Mouse (Mus musculus) lung, adult 2 months (tissue): ENCODE results near the gene Rnf220. TPM values are rescaled to one million over a fixed set of nuclear protein-coding genes. Genes with fewer than 3 reads are reported as not detected.

Experiments
- DNase-seq: peaks from one replicate; pipeline ENCODE4 v3.0.0; 2022
- H3K4me1 ChIP-seq: fragments of 200-500 bp; 2 replicates; pipeline ENCODE4 v1.6.1; 2011; ENCODE audit warnings: low read length; ENCODE audit not compliant: control insufficient read depth, insufficient read depth
- H3K4me3 ChIP-seq: fragments of 200-500 bp; replicated peaks from 2 replicates; pipeline ENCODE3; 2011; ENCODE audit warnings: low read depth, mild to moderate bottlenecking, control low read depth, low read length; ENCODE audit errors: extremely low read depth
- CTCF ChIP-seq: fragments of 200-500 bp; IDR thresholded peaks from 2 replicates; pipeline ENCODE4 v1.5.1; 2011; ENCODE audit warnings: mild to moderate bottlenecking, low read length, control low read depth; ENCODE audit not compliant: insufficient read depth
- POLR2A ChIP-seq: fragments of 200-500 bp; IDR thresholded peaks from 2 replicates; pipeline ENCODE4 v1.6.1; 2011; ENCODE audit warnings: low read depth, mild to moderate bottlenecking, control low read depth, low read length, borderline replicate concordance; ENCODE audit errors: extremely low read depth
- WGBS: fragments of 180-500 bp; shearing (Covaris S2); methylation state at CpG from one replicate; pipeline ENCODE4 v1.1.7; 2018; 5-methylcytosine and 5-hydroxymethylcytosine counted together
- polyA plus RNA-seq: library from polyadenylated mRNA; depleted of rRNA; stranded (reverse); fragments of >200 nt; gene quantifications from 2 replicates; pipeline ENCODE4 v1.2.3, GENCODE M21; 2012

The Rnf220 gene
- polyA plus RNA-seq, 1 experiment, result 108 TPM

GRCm38 (mm10) chr4:117357917-117358316, 138.9 kb downstream of the Rnf220 start:
- TF ChIP-seq POLR2A, result no peak
- TF ChIP-seq CTCF, result no peak
- 64% methylated on average over 7 of the region's 7 CpGs for WGBS
- no peaks in the 10 kb centered on the region for H3K4me1 ChIP-seq

GRCm38 (mm10) chr4:117357104-117357503, 139.7 kb downstream of the Rnf220 start:
- Histone ChIP-seq H3K4me3 (no peak overlapping the region), H3K4me1 (no peaks in the 10 kb centered on the region)
- TF ChIP-seq POLR2A (no peak), CTCF (no peak)
- 86% methylated on average over 5 of the region's 5 CpGs for WGBS
- DNase-seq, result no peak

More at GRCm38 (mm10) chr4:117357917-117358316, 138.9 kb downstream of the Rnf220 start:
- no peak overlapping the region for H3K4me3 ChIP-seq
- no peak for DNase-seq

DNA sequence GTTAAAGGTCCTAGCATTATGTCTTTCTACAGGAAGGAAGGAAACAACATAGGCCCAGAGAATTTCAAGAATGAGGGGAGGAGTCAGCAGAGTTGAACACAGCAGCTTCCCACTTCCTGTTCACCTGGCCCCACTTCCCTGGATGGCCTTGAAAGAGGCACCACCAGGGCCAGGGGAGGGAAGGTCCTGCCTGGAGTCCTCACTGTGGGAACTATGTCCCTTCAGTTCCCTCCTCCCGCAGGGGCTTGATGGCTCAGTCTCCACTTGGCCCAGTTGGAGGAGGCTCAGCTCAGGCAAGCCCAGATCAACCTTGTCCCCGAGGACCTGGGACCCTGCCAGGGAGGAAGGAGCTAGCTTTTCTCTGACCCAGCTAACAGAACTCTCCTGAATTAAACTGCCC, 140.6 kb downstream of the Rnf220 start:
- TF ChIP-seq CTCF (no peak), POLR2A (no peak)
- no peak overlapping the region for H3K4me3 ChIP-seq
- DNase-seq, result no peak
- WGBS, result 27% methylated on average over 2 of the region's 2 CpGs
- H3K4me1 ChIP-seq, result no peaks in the 10 kb centered on the region

GRCm38 (mm10) chr4:117354651-117355050, 142.2 kb downstream of the Rnf220 start:
- Histone ChIP-seq H3K4me3 (no peak overlapping the region), H3K4me1 (no peaks in the 10 kb centered on the region)
- 74% methylated on average over 6 of the region's 6 CpGs for WGBS
- no peak for TF ChIP-seq POLR2A
- TF ChIP-seq CTCF, result no peak
- no peak for DNase-seq

DNA sequence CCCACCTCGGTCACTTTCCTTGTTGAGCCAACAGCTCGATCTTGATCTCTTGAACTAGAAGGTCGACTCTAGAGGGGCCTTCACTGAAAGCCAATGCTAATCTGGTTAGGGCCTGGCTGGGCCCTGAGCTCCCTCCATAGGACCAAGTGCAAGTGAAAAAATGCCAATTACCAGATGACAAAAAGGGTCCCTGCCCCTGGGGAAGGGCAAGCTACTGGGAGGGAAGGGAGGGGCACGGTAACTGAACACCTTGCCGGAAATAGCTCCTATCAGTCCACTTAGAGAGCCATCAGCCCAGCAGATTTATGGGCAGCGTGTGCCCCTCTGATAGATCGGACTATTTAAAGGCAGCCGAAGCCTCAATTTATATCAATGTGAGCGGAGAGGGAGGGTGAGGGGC, 143.9 kb downstream of the Rnf220 start:
- DNase-seq, result no peak
- H3K4me3 ChIP-seq, result no peak overlapping the region
- TF ChIP-seq CTCF, result no peak
- no peak for TF ChIP-seq POLR2A
- H3K4me1 ChIP-seq, result no peaks in the 10 kb centered on the region
- 84% methylated on average over 9 of the region's 9 CpGs for WGBS

DNA sequence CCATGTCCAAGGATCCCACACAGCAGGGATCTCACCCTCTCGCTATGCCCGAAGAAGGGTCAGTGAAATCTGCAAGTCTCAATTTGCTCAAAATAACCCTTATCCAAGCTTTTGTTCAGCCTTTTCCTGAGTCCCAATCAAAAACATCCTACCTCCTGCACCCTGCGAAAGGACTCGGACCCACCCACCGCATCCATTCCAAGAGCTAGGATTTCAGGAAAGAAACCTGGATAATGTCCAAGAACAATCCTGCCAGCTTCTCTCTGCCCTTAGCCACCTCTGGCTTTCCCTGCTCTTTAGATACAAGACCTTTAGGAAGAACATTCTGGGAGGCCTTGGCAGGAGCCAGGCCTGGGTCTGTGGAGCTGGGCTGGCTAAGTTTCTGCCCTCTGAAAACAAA, 144.8 kb downstream of the Rnf220 start:
- no peak overlapping the region for H3K4me3 ChIP-seq
- TF ChIP-seq CTCF, result no peak
- no peak for TF ChIP-seq POLR2A
- H3K4me1 ChIP-seq, result no peaks in the 10 kb centered on the region
- 64% methylated on average over 5 of the region's 5 CpGs for WGBS
- DNase-seq, result no peak

- Histone ChIP-seq H3K4me1 (no peaks in the 10 kb centered on the region), H3K4me3 (no peak overlapping the region)
- WGBS, result 77% methylated on average over 12 of the region's 12 CpGs
- TF ChIP-seq POLR2A (no peak), CTCF (no peak)
- DNase-seq, result no peak
These were observed 146.6 kb downstream of the Rnf220 start for GRCm38 (mm10) chr4:117350139-117350693.

- DNase-seq, result no peak
- H3K4me3 ChIP-seq, result no peak overlapping the region
- TF ChIP-seq CTCF, result no peak
- TF ChIP-seq POLR2A, result no peak
- H3K4me1 ChIP-seq, result no peaks in the 10 kb centered on the region
- WGBS, result 48% methylated on average over 2 of the region's 2 CpGs
These were observed 147.5 kb downstream of the Rnf220 start for GRCm38 (mm10) chr4:117349327-117349726.

GRCm38 (mm10) chr4:117346025-117346424, 150.8 kb downstream of the Rnf220 start:
- TF ChIP-seq POLR2A (no peak), CTCF (peak; percentile 54)
- Histone ChIP-seq H3K4me3 (no peak overlapping the region), H3K4me1 (0 out of 2 replicates have a peak, but pooled peaks cover 5% of the 10 kb centered on the region)
- 35% methylated on average over 6 of the region's 6 CpGs for WGBS
- no peak for DNase-seq

DNA sequence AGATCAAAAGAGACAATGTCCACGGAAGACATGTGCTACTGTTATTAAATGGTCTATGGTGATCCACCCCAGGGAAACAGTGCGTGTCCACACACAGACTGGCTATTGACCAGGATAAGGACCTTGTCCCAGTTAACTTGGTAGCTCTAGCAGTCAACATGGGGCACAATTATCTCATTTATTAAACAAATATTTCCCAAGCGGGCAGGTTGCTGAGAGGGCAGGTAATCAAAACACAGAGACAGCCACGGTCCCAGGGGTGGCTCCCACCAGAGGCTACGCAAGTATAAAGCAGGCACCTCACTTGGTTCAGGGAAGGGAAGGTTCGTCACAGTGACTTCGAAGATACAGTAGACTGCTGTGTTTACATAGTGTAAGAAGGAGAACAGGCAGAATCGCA, 153.5 kb downstream of the Rnf220 start:
- WGBS, result 72% methylated on average over 8 of the region's 8 CpGs
- TF ChIP-seq POLR2A (no peak), CTCF (no peak)
- Histone ChIP-seq H3K4me1 (0 out of 2 replicates have a peak, but pooled peaks cover 5% of the 10 kb centered on the region), H3K4me3 (no peak overlapping the region)
- DNase-seq, result no peak
